ENCODE assay signal across 15 mouse cellular contexts in genomic region chr16:23167079-23167478, GRCm38 (mm10). TPM values are rescaled to one million over a fixed set of nuclear protein-coding genes. Genes with fewer than 3 reads are reported as not detected.
DNase-seq lines count a peak whose midpoint lies in the region; ATAC-seq and TF ChIP-seq lines count a peak whose summit lies in the region.
"Had no signal": no experiment of that assay in that cellular context is flagged by ENCODE, and none has a peak within 500 bp of the region (broad histone marks: within the 10 kb centered on the region; RNA-seq: fewer than 3 reads in every experiment).

No protein-coding gene starts in this region.

- no peak for TF ChIP-seq CTCF in kidney, adult 2 months (conservative IDR thresholded peaks at IDR 0.05; ENCODE audit: insufficient read depth, insufficient read length, low read depth, low read length)
- TF ChIP-seq CTCF in midbrain, postnatal 0 days (IDR thresholded peaks at IDR 0.05): no peak
- no peak for TF ChIP-seq CTCF in left cerebral cortex, adult 2 months (IDR thresholded peaks at IDR 0.05)

- 54% methylated on average over 5 of the region's 5 CpGs for WGBS in kidney, adult 2 months
- WGBS in heart, embryonic 12.5 days: 41% methylated on average over 5 of the region's 5 CpGs
- WGBS in midbrain, postnatal 0 days: 79% methylated on average over 5 of the region's 5 CpGs

- no peaks in the 10 kb centered on the region for H3K4me1 ChIP-seq in kidney, adult 2 months (ENCODE audit: control insufficient read depth, insufficient read depth, low read length)
- peaks cover 5% of the 10 kb centered on the region for H3K4me1 ChIP-seq in heart, embryonic 12.5 days (replicated peaks)
- H3K4me1 ChIP-seq in midbrain, postnatal 0 days (ENCODE audit: insufficient read depth, low read length): no peaks in the 10 kb centered on the region
- H3K4me1 ChIP-seq: embryonic facial prominence, embryonic 12.5 days had no signal

- no peak for ATAC-seq in heart, embryonic 12.5 days (ENCODE audit: insufficient number of reproducible peaks, low FRiP score)
- no peak for ATAC-seq in midbrain, postnatal 0 days (ENCODE audit: low FRiP score)
- ATAC-seq: forebrain, postnatal 0 days had no signal

- H3K9ac ChIP-seq in heart, embryonic 12.5 days: no peak overlapping the region
- H3K9ac ChIP-seq in midbrain, postnatal 0 days (replicated peaks; ENCODE audit: low read length, poor library complexity, severe bottlenecking): no peak overlapping the region
- H3K9ac ChIP-seq: embryonic facial prominence, embryonic 12.5 days; forebrain, postnatal 0 days had no signal

- H3K27me3 ChIP-seq in kidney, adult 2 months (replicated peaks; ENCODE audit: control insufficient read depth, insufficient read depth, low read length): no peaks in the 10 kb centered on the region
- no peaks in the 10 kb centered on the region for H3K27me3 ChIP-seq in heart, embryonic 12.5 days (replicated peaks)
- no peaks in the 10 kb centered on the region for H3K27me3 ChIP-seq in midbrain, postnatal 0 days (ENCODE audit: insufficient read depth, low read length)
- H3K27me3 ChIP-seq: CH12.LX; embryonic facial prominence, embryonic 12.5 days had no signal

- no peak overlapping the region for H3K4me2 ChIP-seq in heart, embryonic 12.5 days
- H3K4me2 ChIP-seq in midbrain, postnatal 0 days (ENCODE audit: low read depth, low read length, poor library complexity, severe bottlenecking): no peak overlapping the region
- H3K4me2 ChIP-seq: embryonic facial prominence, embryonic 12.5 days had no signal

- no peak overlapping the region for H3K4me3 ChIP-seq in kidney, adult 2 months (ENCODE audit: insufficient read depth, low read depth, low read length)
- H3K4me3 ChIP-seq in heart, embryonic 12.5 days: no peak overlapping the region
- H3K4me3 ChIP-seq in midbrain, postnatal 0 days (ENCODE audit: low read depth, low read length): no peak overlapping the region
- no peak overlapping the region for H3K4me3 ChIP-seq in left cerebral cortex, adult 2 months
- H3K4me3 ChIP-seq: embryonic facial prominence, embryonic 12.5 days had no signal

- H3K27ac ChIP-seq in kidney, adult 2 months (ENCODE audit: insufficient read depth, low read depth, low read length): peak overlapping the region; percentile 5; the same call in 1 of the 2 replicates
- H3K27ac ChIP-seq in heart, embryonic 12.5 days (ENCODE audit: poor library complexity, severe bottlenecking): peak overlapping the region; percentile 70; the same call in 1 of the 2 replicates
- no peak overlapping the region for H3K27ac ChIP-seq in midbrain, postnatal 0 days (ENCODE audit: low read depth, low read length)
- H3K27ac ChIP-seq in left cerebral cortex, adult 2 months: no peak overlapping the region
- H3K27ac ChIP-seq: embryonic facial prominence, embryonic 12.5 days had no signal

- no peaks in the 10 kb centered on the region for H3K9me3 ChIP-seq in heart, embryonic 12.5 days (replicated peaks)
- no peaks in the 10 kb centered on the region for H3K9me3 ChIP-seq in midbrain, postnatal 0 days (ENCODE audit: low read length)
- H3K9me3 ChIP-seq: embryonic facial prominence, embryonic 12.5 days had no signal

- H3K36me3 ChIP-seq in kidney, adult 2 months (ENCODE audit: control insufficient read depth, insufficient read depth, low read length): no peaks in the 10 kb centered on the region
- H3K36me3 ChIP-seq in heart, embryonic 12.5 days: no peaks in the 10 kb centered on the region
- H3K36me3 ChIP-seq in midbrain, postnatal 0 days (ENCODE audit: insufficient read depth, low read length): no peaks in the 10 kb centered on the region
- H3K36me3 ChIP-seq: embryonic facial prominence, embryonic 12.5 days had no signal

- intact Hi-C loops in left cerebral cortex, adult 2 months (cut with DNase I): no loop called here

- no peak for TF ChIP-seq POLR2A in kidney, adult 2 months (IDR thresholded peaks at IDR 0.05; ENCODE audit: low read depth, low read length)

- DNase-seq in kidney, adult 2 months: peak; percentile 67
- DNase-seq in kidney, postnatal 10 days: no peak
- peak; percentile 41 for DNase-seq in 3134 (ENCODE audit: extremely low read depth, insufficient read length, low spot score)
- peak; percentile 50 for DNase-seq in adrenal gland, postnatal 10 days
- no peak for DNase-seq in midbrain, postnatal 0 days (ENCODE audit: low spot score)
- DNase-seq in left cerebral cortex, adult 2 months (ENCODE audit: extremely low spot score in 1 of 2, low spot score in 2 of 2): no peak
- no peak for DNase-seq in frontal cortex, postnatal 36 days (ENCODE audit: low spot score in 2 of 2)
- DNase-seq: cerebellum, adult 11-12 months; forebrain, postnatal 0 days; thymus, postnatal 4 days had no signal

RNA-seq across cellular contexts. Expression of gene Adipoq, which starts 20.7 kb away (rescaled TPM):
- 68.9 and 86.8 TPM in 2 replicates for polyA plus RNA-seq in kidney, adult 2 months (2012; rRNA removed)
- total RNA-seq in adrenal gland, postnatal 10 days (2021): 100 to 1,000 TPM; 387 to 442 TPM
- 0.18 TPM in 1 of 2 replicates, not detected in the other for polyA plus RNA-seq in heart, embryonic 12.5 days (2016; fragmentation: Nextera tagmentation; extraction: Ambion mirVana)
- not detected in 2 replicates for total RNA-seq in midbrain, postnatal 0 days (2014; rRNA removed)
- polyA plus RNA-seq in midbrain, postnatal 0 days (2015; fragmentation: Nextera tagmentation; extraction: Ambion mirVana): not detected in 2 replicates
- not detected for total RNA-seq in left cerebral cortex, adult 2 months (2021)
- total RNA-seq: hematopoietic stem cell, adult 5-6 weeks; left cerebral cortex, postnatal 36 days had no signal
- polyA plus RNA-seq: embryonic facial prominence, embryonic 12.5 days; forebrain, postnatal 0 days had no signal

RNA-seq across cellular contexts. Expression of gene Rfc4, which starts 39.5 kb away (rescaled TPM):
- polyA plus RNA-seq in kidney, adult 2 months (2012; rRNA removed): 0.38 and 0.48 TPM in 2 replicates
- total RNA-seq in adrenal gland, postnatal 10 days (2021): 10 to 100 TPM; 14.3 to 17.1 TPM
- polyA plus RNA-seq in heart, embryonic 12.5 days (2016; fragmentation: Nextera tagmentation; extraction: Ambion mirVana): 95.0 and 106 TPM in 2 replicates
- total RNA-seq in midbrain, postnatal 0 days (2014; rRNA removed): 8.6 and 10.0 TPM in 2 replicates
- 20.4 and 22.6 TPM in 2 replicates for polyA plus RNA-seq in midbrain, postnatal 0 days (2015; fragmentation: Nextera tagmentation; extraction: Ambion mirVana)
- total RNA-seq in left cerebral cortex, adult 2 months (2021): 1 to 10 TPM; 4.1 to 6.6 TPM

RNA-seq across cellular contexts. Expression of gene St6gal1, which starts 57.5 kb away (rescaled TPM):
- 9.1 and 10.1 TPM in 2 replicates for polyA plus RNA-seq in kidney, adult 2 months (2012; rRNA removed)
- 10 to 100 TPM; 41.4 to 48.5 TPM for total RNA-seq in adrenal gland, postnatal 10 days (2021)
- 18.9 and 21.9 TPM in 2 replicates for polyA plus RNA-seq in heart, embryonic 12.5 days (2016; fragmentation: Nextera tagmentation; extraction: Ambion mirVana)
- total RNA-seq in midbrain, postnatal 0 days (2014; rRNA removed): 17.7 and 20.6 TPM in 2 replicates
- 8.5 and 12.0 TPM in 2 replicates for polyA plus RNA-seq in midbrain, postnatal 0 days (2015; fragmentation: Nextera tagmentation; extraction: Ambion mirVana)
- total RNA-seq in left cerebral cortex, adult 2 months (2021): 10 to 100 TPM; 16.5 to 18.7 TPM

RNA-seq across cellular contexts. Expression of gene Eif4a2, which starts 59.8 kb away (rescaled TPM):
- 111 and 143 TPM in 2 replicates for polyA plus RNA-seq in kidney, adult 2 months (2012; rRNA removed)
- 100 to 1,000 TPM; 295 to 433 TPM for total RNA-seq in adrenal gland, postnatal 10 days (2021)
- 195 and 209 TPM in 2 replicates for polyA plus RNA-seq in heart, embryonic 12.5 days (2016; fragmentation: Nextera tagmentation; extraction: Ambion mirVana)
- total RNA-seq in midbrain, postnatal 0 days (2014; rRNA removed): 647 and 778 TPM in 2 replicates
- 291 and 295 TPM in 2 replicates for polyA plus RNA-seq in midbrain, postnatal 0 days (2015; fragmentation: Nextera tagmentation; extraction: Ambion mirVana)
- total RNA-seq in left cerebral cortex, adult 2 months (2021): 100 to 1,000 TPM; 838 to 905 TPM

Comparison
In these comparisons a context has a peak if more than half of its experiments do, and no peak if none do; other contexts are left out.
1. DNase-seq: peak in kidney, adult 2 months (single experiment), 3134 (single experiment) and adrenal gland, postnatal 10 days (single experiment); none in kidney, postnatal 10 days (single experiment), midbrain, postnatal 0 days (single experiment), left cerebral cortex, adult 2 months (0 of 2) and frontal cortex, postnatal 36 days (0 of 2).
2. H3K27ac ChIP-seq: peak in kidney, adult 2 months (single experiment) and heart, embryonic 12.5 days (single experiment); none in midbrain, postnatal 0 days (single experiment) and left cerebral cortex, adult 2 months (single experiment).
3. RNA of gene Adipoq, which starts 20.7 kb away (total RNA-seq): 387 to 442 TPM in adrenal gland, postnatal 10 days; not detected in left cerebral cortex, adult 2 months and not detected in midbrain, postnatal 0 days; every median in the first group is over 100 times any median in the second.